Mouse (Mus musculus): Measurements from ENCODE around the gene Zfp949.
"Not testable (repeated sequence)": the region's sequence is repeated elsewhere in the genome, so short reads cannot be mapped to it uniquely, and the experiment has no call there.

Zfp949 gene

GRCm38 (mm10) chr9:88542816-88543215, 5.0 kb upstream of the Zfp949 start:
- DNase-seq = no peak

- peak; percentile 38 for DNase-seq
Observed at GRCm38 (mm10) chr9:88545534-88545933, 2.3 kb upstream of the Zfp949 start.

- DNase-seq = peak; percentile 50
Observed at GRCm38 (mm10) chr9:88546166-88546565, 1.7 kb upstream of the Zfp949 start.

DNA sequence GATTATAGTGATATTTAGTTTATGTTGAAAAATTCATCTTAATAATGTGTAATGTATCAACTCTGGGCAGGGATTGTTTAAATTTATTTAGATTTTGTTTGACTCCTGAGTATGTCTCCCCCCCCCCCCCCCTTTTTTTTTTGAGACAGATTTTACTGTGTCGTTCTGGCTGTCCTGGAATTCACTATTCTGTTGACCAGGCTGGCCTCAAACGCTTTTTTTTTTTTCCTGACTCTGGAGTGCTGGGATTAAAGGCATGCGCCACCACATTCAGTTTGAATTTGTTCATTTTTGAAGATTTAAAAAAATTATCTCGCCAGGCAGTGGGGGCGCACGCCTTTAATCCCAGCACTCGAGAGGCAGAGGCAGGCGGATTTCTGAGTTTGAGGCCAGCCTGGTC, 1.2 kb upstream of the Zfp949 start:
- no peak for DNase-seq

- no peak for DNase-seq
Observed at GRCm38 (mm10) chr9:88547270-88547669, 550 bp upstream of the Zfp949 start.

DNA sequence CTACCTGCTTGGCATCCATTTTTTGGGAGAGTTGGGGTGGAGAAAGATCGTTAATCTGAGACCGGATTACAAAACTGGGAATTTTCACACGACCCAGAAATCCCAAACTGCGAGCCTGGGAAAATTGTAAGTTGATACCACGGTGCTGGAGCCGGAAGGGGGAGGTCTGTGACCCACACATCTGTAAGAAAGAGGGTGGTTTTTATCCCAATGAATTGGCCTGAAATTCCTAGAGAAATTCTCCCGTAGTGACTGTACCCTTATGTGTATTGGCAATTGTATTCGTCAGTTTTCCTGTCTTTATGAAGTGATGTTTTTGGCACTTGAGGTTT, 760 bp downstream of the Zfp949 start:
- DNase-seq = no peak

DNA sequence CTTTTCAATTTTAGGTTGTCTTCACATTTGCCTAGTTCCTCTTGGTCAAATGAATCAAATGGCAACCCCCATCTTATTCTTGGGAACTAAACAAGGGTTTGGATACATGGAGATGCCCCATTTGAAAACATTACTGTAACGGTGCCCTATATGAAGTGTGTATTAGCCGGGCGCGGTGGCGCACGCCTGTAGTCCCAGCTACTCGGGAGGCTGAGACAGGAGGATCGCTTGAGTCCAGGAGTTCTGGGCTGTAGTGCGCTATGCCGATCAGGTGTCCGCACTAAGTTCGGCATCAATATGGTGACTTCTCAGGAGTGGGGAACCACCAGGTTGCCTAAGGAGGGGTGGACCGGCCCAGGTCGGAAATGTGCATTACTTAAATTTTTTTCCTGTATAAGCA, 5.3 kb downstream of the Zfp949 start:
- no peak for DNase-seq

- DNase-seq = no peak
Observed at GRCm38 (mm10) chr9:88558146-88558545, 10.3 kb downstream of the Zfp949 start.

- DNase-seq = not testable (repeated sequence)
Observed at GRCm38 (mm10) chr9:88561476-88561875, 13.7 kb downstream of the Zfp949 start.

DNA sequence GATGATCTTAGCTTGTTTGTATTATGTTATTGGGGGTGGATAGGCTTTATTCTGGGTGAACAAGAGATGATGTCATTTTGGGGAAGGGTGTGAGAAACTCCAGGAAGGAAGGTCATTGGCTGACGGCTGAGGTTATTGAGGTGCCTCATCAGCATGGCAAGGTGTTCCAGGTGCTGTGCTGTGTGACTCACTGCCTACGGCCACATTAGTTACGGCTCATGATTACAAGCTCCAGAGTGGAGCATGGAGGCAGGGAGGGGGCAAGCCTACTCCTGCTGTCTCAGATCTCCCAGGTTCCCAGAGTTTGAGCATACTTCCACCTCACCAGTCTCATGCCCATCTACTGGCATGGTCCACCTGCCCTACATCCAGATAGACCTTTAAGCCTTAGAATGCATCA, 22.7 kb downstream of the Zfp949 start:
- not testable (repeated sequence) for DNase-seq

DNA sequence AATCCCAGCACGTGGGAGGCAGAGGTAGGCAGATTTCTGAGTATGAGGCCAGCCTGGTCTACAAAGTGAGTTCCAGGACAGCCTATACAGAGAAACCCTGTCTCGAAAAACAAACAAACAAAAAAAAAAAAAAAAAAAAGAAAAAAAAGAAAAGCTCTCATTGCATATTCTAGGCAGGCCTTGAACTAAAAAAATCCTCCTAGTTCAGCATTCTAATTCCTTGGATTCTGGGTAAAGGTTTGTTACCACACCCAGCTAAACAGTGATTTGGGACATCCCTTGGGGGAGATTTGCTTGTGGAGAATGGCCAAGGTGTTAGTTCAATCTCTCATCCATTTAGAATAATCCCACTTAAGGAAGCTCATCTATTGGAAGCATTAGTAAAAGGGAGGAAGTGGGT, 32.8 kb downstream of the Zfp949 start, which contains the start of gene Trim43a:
Trim43a (plus strand) TSS at position 301 of the 400 bp plus-strand sequence.
- not testable (repeated sequence) for DNase-seq

- not testable (repeated sequence) for DNase-seq
Observed at GRCm38 (mm10) chr9:88593708-88594107, 45.9 kb downstream of the Zfp949 start.

DNA sequence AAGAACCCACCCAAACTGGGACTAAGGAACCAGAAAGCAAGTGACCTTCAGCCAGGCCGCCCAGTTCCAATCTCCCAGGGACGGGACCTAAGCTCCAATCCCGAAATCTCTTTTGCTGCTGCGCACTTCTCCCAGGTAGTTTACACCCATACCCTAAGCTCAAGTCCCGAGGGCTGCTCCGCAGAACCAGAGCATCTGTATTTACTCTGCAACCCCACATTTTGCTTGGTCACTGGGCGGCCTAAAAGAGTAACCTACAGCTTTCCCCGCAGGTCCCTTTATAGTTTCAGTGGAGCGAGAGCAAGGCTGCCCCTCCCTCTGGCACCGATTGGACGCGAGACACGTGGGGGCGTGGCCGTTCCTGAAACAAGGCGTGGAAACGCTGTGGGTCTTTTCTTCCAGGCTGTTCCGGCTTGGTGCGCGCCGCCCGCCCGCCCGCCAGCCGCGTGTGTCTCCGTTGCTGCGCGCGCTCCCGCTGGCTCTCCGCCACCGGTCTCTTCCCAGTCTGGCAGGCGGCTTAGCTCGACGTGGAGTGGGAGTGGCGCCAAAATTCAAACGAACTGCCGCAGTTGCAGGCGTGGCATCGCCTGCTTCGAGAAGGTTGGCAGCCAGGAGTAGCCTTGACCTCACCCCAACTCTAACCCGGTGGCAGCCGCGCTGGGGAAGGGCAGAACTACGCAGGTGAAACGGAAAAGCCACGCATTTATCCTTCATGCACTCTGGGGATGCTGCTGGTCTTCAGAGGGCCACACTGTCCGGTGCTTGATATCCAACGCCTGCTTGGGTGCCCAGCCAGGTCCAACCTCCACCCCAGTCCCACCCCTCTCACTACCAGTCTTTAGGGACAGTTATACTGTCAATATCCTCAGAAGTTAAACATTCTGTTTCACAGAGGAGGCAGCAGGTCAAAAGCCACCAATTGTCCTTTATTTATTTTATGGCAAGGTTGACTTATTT, 51.7 kb downstream of the Zfp949 start:
- DNase-seq = peak; percentile 100

Measured in right cerebral cortex, postnatal 4 days (tissue).